ENCODE assay signal across 13 mouse cellular contexts in genomic region chr6:34866786-34867185, GRCm38 (mm10). TPM values are rescaled to one million over a fixed set of nuclear protein-coding genes. Genes with fewer than 3 reads are reported as not detected.
A peak's percentile ranks its signal among the peaks of the same experiment; 100 is the strongest.
DNase-seq lines count a peak whose midpoint lies in the region; ATAC-seq and TF ChIP-seq lines count a peak whose summit lies in the region.
"Had no signal": no experiment of that assay in that cellular context is flagged by ENCODE, and none has a peak within 500 bp of the region (broad histone marks: within the 10 kb centered on the region; RNA-seq: fewer than 3 reads in every experiment).

No protein-coding gene starts in this region.

- H3K4me3 ChIP-seq in kidney, adult 2 months (ENCODE audit: insufficient read depth, low read depth, low read length) = no peak overlapping the region
- no peak overlapping the region for H3K4me3 ChIP-seq in thymus, adult 2 months (ENCODE audit: control insufficient read depth, insufficient read depth, low read length)
- H3K4me3 ChIP-seq in embryonic facial prominence, embryonic 15.5 days (replicated peaks) = no peak overlapping the region
- no peak overlapping the region for H3K4me3 ChIP-seq in stomach, postnatal 0 days (ENCODE audit: low read depth, low read length)
- H3K4me3 ChIP-seq in forebrain, embryonic 12.5 days (replicated peaks) = no peak overlapping the region
- H3K4me3 ChIP-seq in forebrain, embryonic 14.5 days (ENCODE audit: low read depth, low read length) = no peak overlapping the region
- H3K4me3 ChIP-seq: embryonic facial prominence, embryonic 12.5 days; kidney, embryonic 15.5 days had no signal

- no peak for TF ChIP-seq CTCF in kidney, adult 2 months (conservative IDR thresholded peaks at IDR 0.05; ENCODE audit: insufficient read depth, insufficient read length, low read depth, low read length)
- no peak for TF ChIP-seq CTCF in thymus, adult 2 months (IDR thresholded peaks at IDR 0.05; ENCODE audit: borderline replicate concordance, control insufficient read depth, extremely low read depth, insufficient read depth, low read length, poor library complexity)
- no peak for TF ChIP-seq CTCF in stomach, postnatal 0 days (IDR thresholded peaks at IDR 0.05; ENCODE audit: low read depth)

- H3K36me3 ChIP-seq in kidney, adult 2 months (ENCODE audit: control insufficient read depth, insufficient read depth, low read length) = no peaks in the 10 kb centered on the region
- no peaks in the 10 kb centered on the region for H3K36me3 ChIP-seq in thymus, adult 2 months (ENCODE audit: control insufficient read depth, insufficient read depth, low read length)
- no peaks in the 10 kb centered on the region for H3K36me3 ChIP-seq in embryonic facial prominence, embryonic 15.5 days
- no peaks in the 10 kb centered on the region for H3K36me3 ChIP-seq in stomach, postnatal 0 days (ENCODE audit: control insufficient read depth, insufficient read depth, low read length)
- no peaks in the 10 kb centered on the region for H3K36me3 ChIP-seq in forebrain, embryonic 12.5 days (replicated peaks)
- no peaks in the 10 kb centered on the region for H3K36me3 ChIP-seq in forebrain, embryonic 14.5 days (ENCODE audit: control insufficient read depth, insufficient read depth, low read length)
- H3K36me3 ChIP-seq: embryonic facial prominence, embryonic 12.5 days; kidney, embryonic 15.5 days had no signal

- H3K27me3 ChIP-seq in kidney, adult 2 months (replicated peaks; ENCODE audit: control insufficient read depth, insufficient read depth, low read length) = no peaks in the 10 kb centered on the region
- H3K27me3 ChIP-seq in thymus, adult 2 months (ENCODE audit: control insufficient read depth, insufficient read depth, low read length) = no peaks in the 10 kb centered on the region
- no peaks in the 10 kb centered on the region for H3K27me3 ChIP-seq in embryonic facial prominence, embryonic 15.5 days
- no peaks in the 10 kb centered on the region for H3K27me3 ChIP-seq in stomach, postnatal 0 days (ENCODE audit: control insufficient read depth, insufficient read depth, low read length)
- H3K27me3 ChIP-seq in forebrain, embryonic 12.5 days = no peaks in the 10 kb centered on the region
- H3K27me3 ChIP-seq in forebrain, embryonic 14.5 days (replicated peaks; ENCODE audit: control insufficient read depth, insufficient read depth, low read length) = no peaks in the 10 kb centered on the region
- H3K27me3 ChIP-seq: embryonic facial prominence, embryonic 12.5 days; kidney, embryonic 15.5 days; Patski had no signal

- WGBS in kidney, adult 2 months = 66% methylated on average over 8 of the region's 8 CpGs
- WGBS in thymus, adult 2 months = 93% methylated on average over 8 of the region's 8 CpGs
- 41% methylated on average over 8 of the region's 8 CpGs for WGBS in embryonic facial prominence, embryonic 15.5 days
- WGBS in stomach, postnatal 0 days = 72% methylated on average over 8 of the region's 8 CpGs
- WGBS in forebrain, embryonic 12.5 days = 53% methylated on average over 8 of the region's 8 CpGs
- WGBS in forebrain, embryonic 14.5 days = 59% methylated on average over 8 of the region's 8 CpGs

- peak overlapping the region; percentile 61 for H3K27ac ChIP-seq in kidney, adult 2 months (ENCODE audit: insufficient read depth, low read depth, low read length)
- H3K27ac ChIP-seq in thymus, adult 2 months (ENCODE audit: control insufficient read depth, insufficient read depth, low read length) = peak overlapping the region; percentile 19; the same call in 1 of the 2 replicates
- H3K27ac ChIP-seq in embryonic facial prominence, embryonic 15.5 days (replicated peaks) = 0 out of 2 replicates have a peak overlapping the region, but pooled peaks have one; percentile 63
- H3K27ac ChIP-seq in stomach, postnatal 0 days (replicated peaks) = peak overlapping the region; percentile 35
- H3K27ac ChIP-seq in forebrain, embryonic 12.5 days = no peak overlapping the region
- no peak overlapping the region for H3K27ac ChIP-seq in forebrain, embryonic 14.5 days (ENCODE audit: low read depth, low read length)
- H3K27ac ChIP-seq: embryonic facial prominence, embryonic 12.5 days had no signal

- no peak for DNase-seq in kidney, adult 2 months
- no peak for DNase-seq in kidney, postnatal 10 days
- DNase-seq in thymus, adult 2 months = no peak
- DNase-seq in thymus, postnatal 4 days = no peak
- DNase-seq in stomach, postnatal 0 days (ENCODE audit: low spot score) = no peak
- no peak for DNase-seq in forebrain, embryonic 14.5 days (ENCODE audit: low spot score)
- DNase-seq: gastrocnemius, postnatal 25 days; left cerebral cortex, postnatal 4 days had no signal

- TF ChIP-seq EP300 in stomach, postnatal 0 days (optimal IDR thresholded peaks at IDR 0.05) = no peak

- no peaks in the 10 kb centered on the region for H3K9me3 ChIP-seq in embryonic facial prominence, embryonic 15.5 days (replicated peaks)
- H3K9me3 ChIP-seq in stomach, postnatal 0 days (ENCODE audit: control insufficient read depth, low read length) = no peaks in the 10 kb centered on the region
- H3K9me3 ChIP-seq in forebrain, embryonic 12.5 days = no peaks in the 10 kb centered on the region
- no peaks in the 10 kb centered on the region for H3K9me3 ChIP-seq in forebrain, embryonic 14.5 days (replicated peaks; ENCODE audit: control insufficient read depth, low read length)
- H3K9me3 ChIP-seq: embryonic facial prominence, embryonic 12.5 days; kidney, embryonic 15.5 days had no signal

- H3K9ac ChIP-seq in embryonic facial prominence, embryonic 15.5 days = no peak overlapping the region
- H3K9ac ChIP-seq in stomach, postnatal 0 days (ENCODE audit: low read length) = no peak overlapping the region
- no peak overlapping the region for H3K9ac ChIP-seq in forebrain, embryonic 12.5 days
- H3K9ac ChIP-seq in forebrain, embryonic 14.5 days (ENCODE audit: low read length) = no peak overlapping the region
- H3K9ac ChIP-seq: embryonic facial prominence, embryonic 12.5 days; kidney, embryonic 15.5 days had no signal

- ATAC-seq in embryonic facial prominence, embryonic 15.5 days (ENCODE audit: insufficient number of reproducible peaks, low FRiP score, low TSS enrichment, low read depth) = no peak
- ATAC-seq in stomach, postnatal 0 days (ENCODE audit: low FRiP score, low TSS enrichment) = no peak
- no peak for ATAC-seq in forebrain, embryonic 12.5 days (ENCODE audit: low FRiP score)
- no peak for ATAC-seq in forebrain, embryonic 14.5 days
- ATAC-seq: Patski had no signal

- no peak for TF ChIP-seq POLR2A in kidney, adult 2 months (IDR thresholded peaks at IDR 0.05; ENCODE audit: low read depth, low read length)
- no peak for TF ChIP-seq POLR2A in thymus, adult 2 months (IDR thresholded peaks at IDR 0.05; ENCODE audit: control insufficient read depth, extremely low read depth, insufficient read depth, low read length, poor library complexity)

- peaks cover 28% of the 10 kb centered on the region for H3K4me1 ChIP-seq in kidney, adult 2 months (ENCODE audit: control insufficient read depth, insufficient read depth, low read length)
- H3K4me1 ChIP-seq in thymus, adult 2 months (replicated peaks; ENCODE audit: control insufficient read depth, insufficient read depth, low read length) = peaks cover 38% of the 10 kb centered on the region
- H3K4me1 ChIP-seq in embryonic facial prominence, embryonic 15.5 days = peaks cover 56% of the 10 kb centered on the region
- peaks cover 3% of the 10 kb centered on the region for H3K4me1 ChIP-seq in stomach, postnatal 0 days (replicated peaks; ENCODE audit: control insufficient read depth, insufficient read depth)
- H3K4me1 ChIP-seq in forebrain, embryonic 12.5 days = no peaks in the 10 kb centered on the region
- H3K4me1 ChIP-seq in forebrain, embryonic 14.5 days (ENCODE audit: control insufficient read depth, insufficient read depth, low read length) = no peaks in the 10 kb centered on the region

- H3K4me2 ChIP-seq in embryonic facial prominence, embryonic 15.5 days (replicated peaks) = no peak overlapping the region
- no peak overlapping the region for H3K4me2 ChIP-seq in stomach, postnatal 0 days (replicated peaks; ENCODE audit: low read depth)
- H3K4me2 ChIP-seq in forebrain, embryonic 12.5 days = no peak overlapping the region
- no peak overlapping the region for H3K4me2 ChIP-seq in forebrain, embryonic 14.5 days (ENCODE audit: low read length)
- H3K4me2 ChIP-seq: embryonic facial prominence, embryonic 12.5 days; kidney, embryonic 15.5 days had no signal

RNA-seq across cellular contexts. Expression of gene Tmem140, which starts 3.8 kb away (rescaled TPM):
- polyA plus RNA-seq in kidney, adult 2 months (2012; rRNA removed) = 37.5 and 43.8 TPM in 2 replicates
- 15.7 and 22.3 TPM in 2 replicates for polyA plus RNA-seq in thymus, adult 2 months (2012; rRNA removed)
- polyA plus RNA-seq in embryonic facial prominence, embryonic 15.5 days (2015; fragmentation: Nextera tagmentation; extraction: Ambion mirVana) = 3.0 and 3.9 TPM in 2 replicates
- 7.8 and 8.3 TPM in 2 replicates for polyA plus RNA-seq in stomach, postnatal 0 days (2015; fragmentation: Nextera tagmentation; extraction: Ambion mirVana)
- polyA plus RNA-seq in forebrain, embryonic 12.5 days (2016; fragmentation: Nextera tagmentation; extraction: Ambion mirVana) = 1.5 and 1.8 TPM in 2 replicates
- polyA plus RNA-seq in forebrain, embryonic 14.5 days (2014; fragmentation: Nextera tagmentation; extraction: Ambion mirVana) = 0.65 and 0.79 TPM in 2 replicates

RNA-seq across cellular contexts. Expression of gene Cyren, which starts 11.1 kb away (rescaled TPM):
- polyA plus RNA-seq in kidney, adult 2 months (2012; rRNA removed) = 6.4 and 6.7 TPM in 2 replicates
- polyA plus RNA-seq in thymus, adult 2 months (2012; rRNA removed) = 17.0 and 20.1 TPM in 2 replicates
- polyA plus RNA-seq in embryonic facial prominence, embryonic 15.5 days (2015; fragmentation: Nextera tagmentation; extraction: Ambion mirVana) = 14.8 and 17.4 TPM in 2 replicates
- 5.8 and 5.9 TPM in 2 replicates for polyA plus RNA-seq in stomach, postnatal 0 days (2015; fragmentation: Nextera tagmentation; extraction: Ambion mirVana)
- 16.4 and 16.8 TPM in 2 replicates for polyA plus RNA-seq in forebrain, embryonic 12.5 days (2016; fragmentation: Nextera tagmentation; extraction: Ambion mirVana)
- polyA plus RNA-seq in forebrain, embryonic 14.5 days (2014; fragmentation: Nextera tagmentation; extraction: Ambion mirVana) = 7.9 and 8.0 TPM in 2 replicates

RNA-seq across cellular contexts. Expression of gene Wdr91, which starts 43.9 kb away (rescaled TPM):
- 56.0 and 60.5 TPM in 2 replicates for polyA plus RNA-seq in kidney, adult 2 months (2012; rRNA removed)
- polyA plus RNA-seq in thymus, adult 2 months (2012; rRNA removed) = 58.4 and 60.2 TPM in 2 replicates
- 10.0 and 12.0 TPM in 2 replicates for polyA plus RNA-seq in embryonic facial prominence, embryonic 15.5 days (2015; fragmentation: Nextera tagmentation; extraction: Ambion mirVana)
- polyA plus RNA-seq in stomach, postnatal 0 days (2015; fragmentation: Nextera tagmentation; extraction: Ambion mirVana) = 4.5 and 5.0 TPM in 2 replicates
- polyA plus RNA-seq in forebrain, embryonic 12.5 days (2016; fragmentation: Nextera tagmentation; extraction: Ambion mirVana) = 11.0 and 12.3 TPM in 2 replicates
- 11.0 and 12.0 TPM in 2 replicates for polyA plus RNA-seq in forebrain, embryonic 14.5 days (2014; fragmentation: Nextera tagmentation; extraction: Ambion mirVana)

RNA-seq across cellular contexts. Expression of gene Stra8, which starts 53.2 kb away (rescaled TPM):
- polyA plus RNA-seq in kidney, adult 2 months (2012; rRNA removed) = not detected in 2 replicates
- 0.10 and 0.40 TPM in 2 replicates for polyA plus RNA-seq in thymus, adult 2 months (2012; rRNA removed)
- polyA plus RNA-seq in embryonic facial prominence, embryonic 15.5 days (2015; fragmentation: Nextera tagmentation; extraction: Ambion mirVana) = not detected in 2 replicates
- polyA plus RNA-seq in stomach, postnatal 0 days (2015; fragmentation: Nextera tagmentation; extraction: Ambion mirVana) = 0.10 TPM in 1 of 2 replicates, not detected in the other
- polyA plus RNA-seq in forebrain, embryonic 12.5 days (2016; fragmentation: Nextera tagmentation; extraction: Ambion mirVana) = not detected in 2 replicates
- not detected in 2 replicates for polyA plus RNA-seq in forebrain, embryonic 14.5 days (2014; fragmentation: Nextera tagmentation; extraction: Ambion mirVana)
- polyA plus RNA-seq: embryonic facial prominence, embryonic 12.5 days; kidney, embryonic 15.5 days; Patski had no signal

Comparison
In these comparisons a context has a peak if more than half of its experiments do, and no peak if none do; other contexts are left out.
1. H3K27ac ChIP-seq: peak in kidney, adult 2 months (single experiment), thymus, adult 2 months (single experiment), embryonic facial prominence, embryonic 15.5 days (single experiment) and stomach, postnatal 0 days (single experiment); none in forebrain, embryonic 12.5 days (single experiment) and forebrain, embryonic 14.5 days (single experiment).